Mouse (Mus musculus) forebrain, embryonic 14.5 days (tissue): Measurements from ENCODE around the gene Cdiptos. TPM values are rescaled to one million over a fixed set of nuclear protein-coding genes. Genes with fewer than 3 reads are reported as not detected.

Experiments
- ATAC-seq: fragments of 200-750 bp; cut with Nextera tagmentation; 2 replicates; pipeline ENCODE4 v1.8.0; 2017; ENCODE audit warnings: mild to moderate bottlenecking, moderate library complexity
- DNase-seq: peaks from one replicate; pipeline ENCODE4 v3.0.0-alpha.2; 2015; ENCODE audit warnings: low spot score
- H3K27ac ChIP-seq: fragments of 300-500 bp; sonication (generic); 2 replicates; pipeline ENCODE4 v1.5.1; 2014; ENCODE audit warnings: low read depth, mild to moderate bottlenecking, control low read depth, low read length, moderate library complexity
- H3K27me3 ChIP-seq: fragments of 300-500 bp; sonication (generic); replicated peaks from 2 replicates; pipeline ENCODE4 v1.6.1; 2014; ENCODE audit warnings: low read length, control low read depth, mixed read lengths; ENCODE audit not compliant: control insufficient read depth, insufficient read depth
- H3K36me3 ChIP-seq: fragments of 300-500 bp; sonication (generic); 2 replicates; pipeline ENCODE4 v1.6.1; 2014; ENCODE audit warnings: low read length, control low read depth; ENCODE audit not compliant: control insufficient read depth, insufficient read depth
- H3K4me1 ChIP-seq: fragments of 300-500 bp; sonication (generic); 2 replicates; pipeline ENCODE4 v1.6.1; 2014; ENCODE audit warnings: antibody characterized with exemption, low read length, control low read depth; ENCODE audit not compliant: control insufficient read depth, insufficient read depth
- H3K4me2 ChIP-seq: fragments of 300-500 bp; sonication (generic); 2 replicates; pipeline ENCODE4 v1.6.1; 2014; ENCODE audit warnings: mild to moderate bottlenecking, control low read depth, low read length
- H3K4me3 ChIP-seq: fragments of 300-500 bp; sonication (generic); 2 replicates; pipeline ENCODE4 v1.5.1; 2014; ENCODE audit warnings: low read depth, low read length, control low read depth
- H3K9ac ChIP-seq: fragments of 300-500 bp; sonication (generic); 2 replicates; pipeline ENCODE4 v1.6.1; 2014; ENCODE audit warnings: mild to moderate bottlenecking, low read length, control low read depth, moderate library complexity
- H3K9me3 ChIP-seq: fragments of 300-500 bp; sonication (generic); replicated peaks from 2 replicates; pipeline ENCODE4 v1.6.1; 2016; ENCODE audit warnings: low read length, control low read depth, mixed read lengths; ENCODE audit not compliant: control insufficient read depth
- WGBS: fragments of 180-500 bp; shearing (Covaris S2); extraction: QIAGEN DNeasy Blood & Tissue Kit; methylation state at CpG from one replicate; pipeline ENCODE4 v1.1.7; 2014; 5-methylcytosine and 5-hydroxymethylcytosine counted together
- polyA plus RNA-seq: library from polyadenylated mRNA; unstranded; fragments of >200 nt; fragmentation: Nextera tagmentation; extraction: Ambion mirVana; gene quantifications from 2 replicates; pipeline ENCODE4 v1.2.1, GENCODE M21; 2014

Cdiptos gene
- polyA plus RNA-seq, 1 experiment from 2014 or later: 1.0 TPM

GRCm38 (mm10) chr7:127020491-127020890 is 44.6 kb upstream of the Cdiptos start:
- H3K4me1 ChIP-seq: peaks cover 47% of the 10 kb centered on the region
- DNase-seq (no peak), ATAC-seq (no peak)
- H3K27ac ChIP-seq: peak overlapping the region; percentile 85
- H3K4me3 ChIP-seq: peak overlapping the region; percentile 50
- H3K36me3 ChIP-seq: peaks cover 39% of the 10 kb centered on the region
- peak overlapping the region; percentile 85 for H3K9ac ChIP-seq
- no peaks in the 10 kb centered on the region for H3K27me3 ChIP-seq
- H3K9me3 ChIP-seq: no peaks in the 10 kb centered on the region
- H3K4me2 ChIP-seq: peak overlapping the region; percentile 64
- 24% methylated on average over 5 of the region's 5 CpGs for WGBS

- H3K4me3 ChIP-seq: peak overlapping the region; percentile 50
- H3K4me2 ChIP-seq: peak overlapping the region; percentile 64
- H3K27me3 ChIP-seq: no peaks in the 10 kb centered on the region
- H3K9ac ChIP-seq: peak overlapping the region; percentile 85
- peaks cover 50% of the 10 kb centered on the region for H3K4me1 ChIP-seq
- ATAC-seq: no peak
- peaks cover 44% of the 10 kb centered on the region for H3K36me3 ChIP-seq
- 0 out of 2 replicates have a peak overlapping the region, but pooled peaks have one; percentile 85 for H3K27ac ChIP-seq
- DNase-seq: no peak
- WGBS: 52% methylated on average over 3 of the region's 3 CpGs
- H3K9me3 ChIP-seq: no peaks in the 10 kb centered on the region
These were observed 44.1 kb upstream of the Cdiptos start for GRCm38 (mm10) chr7:127020031-127020430.

GRCm38 (mm10) chr7:127019306-127019960 is 43.5 kb upstream of the Cdiptos start:
- peak overlapping the region; percentile 85; the same call in 1 of the 2 replicates for H3K9ac ChIP-seq
- no peak overlapping the region for H3K27ac ChIP-seq
- DNase-seq: no peak

GRCm38 (mm10) chr7:127018416-127019305 is 42.8 kb upstream of the Cdiptos start:
- ATAC-seq: no peak
- Histone ChIP-seq H3K27ac (peak overlapping the region; percentile 75), H3K4me2 (peak overlapping the region; percentile 96; the same call in 1 of the 2 replicates), H3K27me3 (no peaks in the 10 kb centered on the region), H3K9me3 (no peaks in the 10 kb centered on the region), H3K4me3 (no peak overlapping the region; the same call in 1 of the 2 replicates), H3K4me1 (peaks cover 44% of the 10 kb centered on the region), H3K36me3 (peaks cover 45% of the 10 kb centered on the region), H3K9ac (peak overlapping the region; percentile 22; the same call in 1 of the 2 replicates)
- DNase-seq: no peak
- 90% methylated on average over 15 of the region's 15 CpGs for WGBS

More at GRCm38 (mm10) chr7:127019306-127019960, 43.5 kb upstream of the Cdiptos start:
- Histone ChIP-seq H3K4me3 (no peak overlapping the region), H3K4me2 (peak overlapping the region; percentile 64), H3K9me3 (no peaks in the 10 kb centered on the region), H3K36me3 (peaks cover 45% of the 10 kb centered on the region), H3K4me1 (peaks cover 48% of the 10 kb centered on the region), H3K27me3 (no peaks in the 10 kb centered on the region)
- 85% methylated on average over 14 of the region's 14 CpGs for WGBS
- no peak for ATAC-seq

GRCm38 (mm10) chr7:127017950-127018345 is 42.0 kb upstream of the Cdiptos start:
- Histone ChIP-seq H3K4me1 (peaks cover 37% of the 10 kb centered on the region), H3K27me3 (no peaks in the 10 kb centered on the region), H3K36me3 (peaks cover 45% of the 10 kb centered on the region), H3K27ac (peak overlapping the region; percentile 75), H3K4me2 (peak overlapping the region; percentile 96), H3K9ac (peak overlapping the region; percentile 22), H3K9me3 (no peaks in the 10 kb centered on the region), H3K4me3 (no peak overlapping the region; the same call in 1 of the 2 replicates)
- no peak for DNase-seq
- 62% methylated on average over 6 of the region's 6 CpGs for WGBS
- no peak for ATAC-seq

GRCm38 (mm10) chr7:127016971-127017949 is 41.4 kb upstream of the Cdiptos start, which contains the start of gene Pagr1a:
Gene Pagr1a (minus strand): TSS chr7:127017352.
- 1% methylated on average over 39 of the region's 39 CpGs for WGBS
- peak; percentile 85 for ATAC-seq
- Histone ChIP-seq H3K27ac (peak within 1 kb of the TSS; percentile 93), H3K4me2 (peak within 1 kb of the TSS; percentile 96), H3K36me3 (peaks cover 45% of the 10 kb centered on the region), H3K27me3 (no peaks in the 10 kb centered on the region), H3K4me3 (peak within 1 kb of the TSS; percentile 73), H3K4me1 (peaks cover 33% of the 10 kb centered on the region), H3K9me3 (no peaks in the 10 kb centered on the region), H3K9ac (peak within 1 kb of the TSS; percentile 88)
- peak; percentile 100 for DNase-seq

- Histone ChIP-seq H3K4me1 (peaks cover 33% of the 10 kb centered on the region), H3K9ac (peak overlapping the region; percentile 88), H3K9me3 (no peaks in the 10 kb centered on the region), H3K4me2 (peak overlapping the region; percentile 96), H3K27ac (peak overlapping the region; percentile 93), H3K36me3 (peaks cover 38% of the 10 kb centered on the region), H3K27me3 (no peaks in the 10 kb centered on the region), H3K4me3 (peak overlapping the region; percentile 73)
- DNase-seq (no peak), ATAC-seq (peak; percentile 29)
- WGBS: 1% methylated on average over 22 of the region's 22 CpGs
These were observed 40.6 kb upstream of the Cdiptos start for GRCm38 (mm10) chr7:127016486-127016938.

GRCm38 (mm10) chr7:127016481-127016485 is 40.4 kb upstream of the Cdiptos start, which contains the start of gene Pagr1b:
Gene Pagr1b (minus strand): TSS chr7:127016484.
- Histone ChIP-seq H3K36me3 (peaks cover 38% of the 10 kb centered on the region), H3K4me2 (peak within 1 kb of the TSS; percentile 96), H3K9ac (peak within 1 kb of the TSS; percentile 88), H3K27ac (peak within 1 kb of the TSS; percentile 93), H3K27me3 (no peaks in the 10 kb centered on the region), H3K4me1 (peaks cover 31% of the 10 kb centered on the region), H3K4me3 (peak within 1 kb of the TSS; percentile 73), H3K9me3 (no peaks in the 10 kb centered on the region)
- no peak for ATAC-seq
- DNase-seq: no peak
